Mouse (Mus musculus): ENCODE data around the gene Spag8. TPM values are rescaled to one million over a fixed set of nuclear protein-coding genes. Genes with fewer than 3 reads are reported as not detected.

The Spag8 gene
- total RNA-seq, 2 experiments from 2014 or later = 0.71 TPM; not detected in 1

GRCm38 (mm10) chr4:43604751-43605685 is 48.4 kb downstream of the Spag8 start:
- peak; percentile 94 for ATAC-seq (replicated peaks; ENCODE audit: poor library complexity)

GRCm38 (mm10) chr4:43604099-43604498 is 49.3 kb downstream of the Spag8 start:
- ATAC-seq (replicated peaks; ENCODE audit: poor library complexity) = no peak

Other genes with a start within 250 kb of the Spag8 start
- not detected in 2 replicates for gene Fam166b, start 224.5 kb downstream of the Spag8 start, total RNA-seq (2015)
- not detected in 2 replicates for gene Fam166b, start 224.5 kb downstream of the Spag8 start, total RNA-seq (2017)
- gene Tesk1, start 211.7 kb downstream of the Spag8 start, total RNA-seq (2015) = 5.2 and 6.3 TPM in 2 replicates
- gene Tesk1, start 211.7 kb downstream of the Spag8 start, total RNA-seq (2017) = 5.7 and 5.9 TPM in 2 replicates
- gene Cd72, start 199.0 kb downstream of the Spag8 start, total RNA-seq (2015) = 2.2 and 6.3 TPM in 2 replicates
- gene Cd72, start 199.0 kb downstream of the Spag8 start, total RNA-seq (2017) = 8.2 and 8.7 TPM in 2 replicates
- not detected in 2 replicates for gene Sit1, start 169.9 kb downstream of the Spag8 start, total RNA-seq (2015)
- not detected in 2 replicates for gene Sit1, start 169.9 kb downstream of the Spag8 start, total RNA-seq (2017)
- gene Ccdc107, start 160.7 kb downstream of the Spag8 start, total RNA-seq (2015) = 34.5 and 43.0 TPM in 2 replicates
- 49.6 and 53.9 TPM in 2 replicates for gene Ccdc107, start 160.7 kb downstream of the Spag8 start, total RNA-seq (2017)
- gene Arhgef39, start 153.9 kb downstream of the Spag8 start, total RNA-seq (2015) = 44.2 and 55.1 TPM in 2 replicates
- 47.5 and 65.0 TPM in 2 replicates for gene Arhgef39, start 153.9 kb downstream of the Spag8 start, total RNA-seq (2017)
- gene Car9, start 146.6 kb downstream of the Spag8 start, total RNA-seq (2015) = 10.4 and 15.0 TPM in 2 replicates
- 4.0 and 10.5 TPM in 2 replicates for gene Car9, start 146.6 kb downstream of the Spag8 start, total RNA-seq (2017)
- gene Tpm2, start 129.8 kb downstream of the Spag8 start, total RNA-seq (2015) = 0.56 and 3.0 TPM in 2 replicates
- 3.8 and 5.8 TPM in 2 replicates for gene Tpm2, start 129.8 kb downstream of the Spag8 start, total RNA-seq (2017)
- gene Creb3, start 91.3 kb downstream of the Spag8 start, total RNA-seq (2015) = 8.9 and 10.3 TPM in 2 replicates
- 41.6 and 64.7 TPM in 2 replicates for gene Creb3, start 91.3 kb downstream of the Spag8 start, total RNA-seq (2017)
- 125 and 138 TPM in 2 replicates for gene Tln1, start 90.9 kb downstream of the Spag8 start, total RNA-seq (2015)
- 167 and 253 TPM in 2 replicates for gene Tln1, start 90.9 kb downstream of the Spag8 start, total RNA-seq (2017)
- gene Rgp1, start 74.9 kb downstream of the Spag8 start, total RNA-seq (2015) = 20.6 and 23.3 TPM in 2 replicates
- gene Rgp1, start 74.9 kb downstream of the Spag8 start, total RNA-seq (2017) = 8.7 and 14.5 TPM in 2 replicates
- gene Gba2, start 74.7 kb downstream of the Spag8 start, total RNA-seq (2015) = 4.8 and 9.3 TPM in 2 replicates
- 7.2 and 8.1 TPM in 2 replicates for gene Gba2, start 74.7 kb downstream of the Spag8 start, total RNA-seq (2017)
- gene Msmp, start 69.1 kb downstream of the Spag8 start, total RNA-seq (2015) = not detected in 2 replicates
- gene Msmp, start 69.1 kb downstream of the Spag8 start, total RNA-seq (2017) = not detected in 2 replicates
- gene Npr2, start 21.7 kb downstream of the Spag8 start, total RNA-seq (2015) = 0.30 and 1.4 TPM in 2 replicates
- gene Npr2, start 21.7 kb downstream of the Spag8 start, total RNA-seq (2017) = 0.21 and 1.3 TPM in 2 replicates
- gene Hint2, start 2.9 kb upstream of the Spag8 start, total RNA-seq (2015) = 36.5 and 52.7 TPM in 2 replicates
- gene Hint2, start 2.9 kb upstream of the Spag8 start, total RNA-seq (2017) = 43.1 and 58.6 TPM in 2 replicates
- 0.47 and 0.95 TPM in 2 replicates for gene Tmem8b, start 15.4 kb upstream of the Spag8 start, total RNA-seq (2015)
- 0.25 and 0.61 TPM in 2 replicates for gene Tmem8b, start 15.4 kb upstream of the Spag8 start, total RNA-seq (2017)
- gene Fam221b, start 15.6 kb upstream of the Spag8 start, total RNA-seq (2015) = 0.07 TPM in 2 replicates
- gene Fam221b, start 15.6 kb upstream of the Spag8 start, total RNA-seq (2017) = 0.44 and 0.62 TPM in 2 replicates
- not detected in 2 replicates for gene Olfr70, start 47.2 kb upstream of the Spag8 start, total RNA-seq (2015)
- gene Olfr70, start 47.2 kb upstream of the Spag8 start, total RNA-seq (2017) = not detected in 2 replicates
- gene Olfr71, start 56.7 kb upstream of the Spag8 start, total RNA-seq (2015) = not detected in 2 replicates
- gene Olfr71, start 56.7 kb upstream of the Spag8 start, total RNA-seq (2017) = not detected in 2 replicates
- not detected in 2 replicates for gene Hrct1, start 73.6 kb upstream of the Spag8 start, total RNA-seq (2015)
- gene Hrct1, start 73.6 kb upstream of the Spag8 start, total RNA-seq (2017) = not detected in 2 replicates
- not detected in 2 replicates for gene Spaar, start 76.4 kb upstream of the Spag8 start, total RNA-seq (2015)
- gene Spaar, start 76.4 kb upstream of the Spag8 start, total RNA-seq (2017) = not detected in 2 replicates
- not detected in 2 replicates for gene Olfr159, start 117.4 kb upstream of the Spag8 start, total RNA-seq (2015)
- gene Olfr159, start 117.4 kb upstream of the Spag8 start, total RNA-seq (2017) = not detected in 2 replicates
- not detected in 2 replicates for gene Olfr156, start 170.3 kb upstream of the Spag8 start, total RNA-seq (2015)
- gene Olfr156, start 170.3 kb upstream of the Spag8 start, total RNA-seq (2017) = not detected in 2 replicates
- gene Olfr157, start 186.6 kb upstream of the Spag8 start, total RNA-seq (2015) = not detected in 2 replicates
- gene Olfr157, start 186.6 kb upstream of the Spag8 start, total RNA-seq (2017) = not detected in 2 replicates
- not detected in 2 replicates for gene Olfr155, start 198.0 kb upstream of the Spag8 start, total RNA-seq (2015)
- gene Olfr155, start 198.0 kb upstream of the Spag8 start, total RNA-seq (2017) = not detected in 2 replicates
- gene Reck, start 221.9 kb upstream of the Spag8 start, total RNA-seq (2015) = 1.5 and 1.8 TPM in 2 replicates
- 1.1 and 4.4 TPM in 2 replicates for gene Reck, start 221.9 kb upstream of the Spag8 start, total RNA-seq (2017)

Measured in megakaryocyte progenitor cell, adult 5-6 weeks (primary cell).